Mouse (Mus musculus): ENCODE measurements around the gene Bhlha15.

GRCm38 (mm10) chr5:144234714-144235113, 44.6 kb downstream of the Bhlha15 start:
- TF ChIP-seq POLR2A (IDR thresholded peaks at IDR 0.05; ENCODE audit: insufficient read length, low read depth): no peak
- TF ChIP-seq MAX (IDR thresholded peaks at IDR 0.05; ENCODE audit: low read depth): no peak
- TF ChIP-seq TCF3 (IDR thresholded peaks at IDR 0.05; ENCODE audit: insufficient read length, low read depth): no peak
- TF ChIP-seq MYOG (IDR thresholded peaks at IDR 0.05; ENCODE audit: control insufficient read depth in 1 of 3, insufficient read depth in 1 of 3, insufficient read length in 2 of 3, low read depth in 2 of 3): no peak
- no peak for TF ChIP-seq CEBPB (IDR thresholded peaks at IDR 0.05; ENCODE audit: insufficient read depth, poor library complexity, severe bottlenecking)
- no peak for TF ChIP-seq USF1 (IDR thresholded peaks at IDR 0.05; ENCODE audit: low read depth)
- TF ChIP-seq MYOD1 (IDR thresholded peaks at IDR 0.05; ENCODE audit: control insufficient read depth in 1 of 3, insufficient read length in 2 of 3, low read depth in 2 of 3): no peak
- TF ChIP-seq E2F4 (IDR thresholded peaks at IDR 0.05; ENCODE audit: insufficient read depth): no peak
- TF ChIP-seq TCF12 (IDR thresholded peaks at IDR 0.05; ENCODE audit: insufficient read depth, poor library complexity, severe bottlenecking): no peak
- TF ChIP-seq POLR2AphosphoS2 (IDR thresholded peaks at IDR 0.05; ENCODE audit: insufficient read length, low read depth): no peak
- TF ChIP-seq SRF (IDR thresholded peaks at IDR 0.05; ENCODE audit: control insufficient read depth, insufficient read length, low read depth): no peak

Data from myocyte (in vitro differentiated cells).